Mouse (Mus musculus) C2C12 (cell line): ENCODE data around the gene Gpr137c. TPM values are rescaled to one million over a fixed set of nuclear protein-coding genes. Genes with fewer than 3 reads are reported as not detected.

Source experiments
- H3K27me3 ChIP-seq: one replicate; pipeline ENCODE4 v1.6.1; 2011; ENCODE audit not compliant: control insufficient read depth, insufficient read depth, insufficient read length
- H3K36me3 ChIP-seq: one replicate; pipeline ENCODE4 v1.6.1; 2011; ENCODE audit not compliant: control insufficient read depth, insufficient read depth
- H3K4me3 ChIP-seq: one replicate; pipeline ENCODE4 v1.5.1; 2011; ENCODE audit warnings: mild to moderate bottlenecking, control low read depth; ENCODE audit not compliant: poor library complexity, insufficient read depth, severe bottlenecking
- H3K79me2 ChIP-seq: one replicate; pipeline ENCODE4 v1.6.1; 2011; ENCODE audit not compliant: control insufficient read depth, insufficient read depth
- H3K79me3 ChIP-seq: one replicate; pipeline ENCODE4 v1.6.1; 2011; ENCODE audit warnings: low read depth, control low read depth
- H3ac ChIP-seq: one replicate; pipeline ENCODE3; 2011; ENCODE audit warnings: low read depth; ENCODE audit not compliant: control insufficient read depth, insufficient read length
- CEBPB ChIP-seq: IDR thresholded peaks from one replicate; pipeline ENCODE4 v1.6.1; 2011; ENCODE audit warnings: low read depth, mild to moderate bottlenecking, control low read depth, moderate library complexity
- CTCF ChIP-seq: IDR thresholded peaks from one replicate; pipeline ENCODE4 v1.5.1; 2011; ENCODE audit not compliant: control insufficient read depth, insufficient read depth, insufficient read length
- FOSL1 ChIP-seq: IDR thresholded peaks from one replicate; pipeline ENCODE4 v1.8.0; 2011; ENCODE audit warnings: mild to moderate bottlenecking, low read length; ENCODE audit not compliant: poor library complexity, insufficient read depth, severe bottlenecking
- MAX ChIP-seq: IDR thresholded peaks from one replicate; pipeline ENCODE4 v1.6.1; 2011; ENCODE audit warnings: mild to moderate bottlenecking, control low read depth
- MYOD1 ChIP-seq: IDR thresholded peaks from one replicate; pipeline ENCODE4 v1.6.1; 2011; ENCODE audit warnings: low read depth; ENCODE audit not compliant: control insufficient read depth, insufficient read length
- MYOG ChIP-seq: IDR thresholded peaks from one replicate; pipeline ENCODE4 v1.6.1; 2011; ENCODE audit not compliant: control insufficient read depth, insufficient read length; ENCODE audit errors: extremely low read depth
- USF1 ChIP-seq: IDR thresholded peaks from one replicate; pipeline ENCODE4 v1.6.1; 2011; ENCODE audit warnings: low read depth, mild to moderate bottlenecking, control low read depth, moderate library complexity
- long read RNA-seq, 2 experiments: library from polyadenylated mRNA; unstranded; transcript quantifications; one replicate each; pipeline ENCODE4 v2.0.0; 2019 to 2020
- polyA plus RNA-seq: library from polyadenylated mRNA; unstranded; fragments of >200 nt; fragmentation: generic; extraction: Trizol; gene quantifications from one replicate; pipeline ENCODE4 v1.2.1, GENCODE M21; 2012; ENCODE audit warnings: missing spikeins

Gpr137c gene
- 0.01 TPM for polyA plus RNA-seq
- long read RNA-seq, experiment 1 = 0 reads
- long read RNA-seq, experiment 2 = 0 reads

GRCm38 (mm10) chr14:45219281-45220089, at the start of gene Gpr137c:
Gpr137c (plus strand) TSS chr14:45219717.
- H3ac ChIP-seq = peak within 1 kb of the TSS; percentile 52
- H3K27me3 ChIP-seq = no peaks in the 10 kb centered on the region
- H3K79me3 ChIP-seq = no peaks in the 10 kb centered on the region
- no peaks in the 10 kb centered on the region for H3K79me2 ChIP-seq
- TF ChIP-seq MAX (peak; percentile 75), CTCF (no peak), CEBPB (no peak), MYOG (no peak), USF1 (peak; percentile 45)
- no peaks in the 10 kb centered on the region for H3K36me3 ChIP-seq
- peak within 1 kb of the TSS; percentile 18 for H3K4me3 ChIP-seq

- TF ChIP-seq FOSL1 (no peak), MYOD1 (no peak), MAX (no peak), CEBPB (no peak), USF1 (no peak), CTCF (no peak), MYOG (no peak)
- H3K4me3 ChIP-seq = no peak overlapping the region
- H3K36me3 ChIP-seq = no peaks in the 10 kb centered on the region
- H3K79me2 ChIP-seq = no peaks in the 10 kb centered on the region
- H3ac ChIP-seq = no peak overlapping the region
- H3K79me3 ChIP-seq = no peaks in the 10 kb centered on the region
- peaks cover 4% of the 10 kb centered on the region for H3K27me3 ChIP-seq
Measured at GRCm38 (mm10) chr14:45172260-45172659, 47.3 kb upstream of the Gpr137c start.

GRCm38 (mm10) chr14:45175012-45175740, 44.3 kb upstream of the Gpr137c start:
- Histone ChIP-seq H3K79me2 (no peaks in the 10 kb centered on the region), H3K79me3 (no peaks in the 10 kb centered on the region), H3K4me3 (no peak overlapping the region), H3K36me3 (no peaks in the 10 kb centered on the region), H3ac (no peak overlapping the region), H3K27me3 (peaks cover 4% of the 10 kb centered on the region)
- no peak for TF ChIP-seq MYOG
- no peak for TF ChIP-seq CEBPB
- TF ChIP-seq CTCF = no peak
- TF ChIP-seq MAX = no peak

DNA sequence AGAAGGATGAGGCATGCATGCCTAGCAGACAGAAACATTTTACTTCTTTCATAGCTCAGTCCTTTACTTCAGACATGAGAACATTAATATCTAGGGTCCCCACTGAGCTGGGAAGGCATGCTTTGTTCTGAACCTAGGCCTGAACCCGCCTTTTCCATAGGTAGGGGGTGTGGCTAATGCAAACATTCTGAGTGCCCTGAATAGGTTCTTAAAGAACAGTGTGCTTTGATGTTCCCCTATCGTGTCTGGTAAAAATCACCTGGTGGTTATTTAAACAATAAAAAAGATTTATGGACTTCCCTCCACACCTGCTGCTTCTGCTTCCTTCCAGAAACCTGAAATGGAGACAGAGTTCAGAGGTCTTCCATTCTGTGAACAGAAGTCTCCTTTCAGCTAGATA, 40.3 kb upstream of the Gpr137c start:
- Histone ChIP-seq H3K27me3 (peaks cover 4% of the 10 kb centered on the region), H3K79me2 (no peaks in the 10 kb centered on the region), H3K79me3 (no peaks in the 10 kb centered on the region), H3K4me3 (no peak overlapping the region), H3K36me3 (no peaks in the 10 kb centered on the region), H3ac (no peak overlapping the region)
- TF ChIP-seq FOSL1 (no peak), CTCF (no peak), MAX (no peak), USF1 (no peak), CEBPB (no peak), MYOD1 (no peak)

- TF ChIP-seq CEBPB = no peak
- TF ChIP-seq FOSL1 = no peak
- no peak for TF ChIP-seq CTCF
- TF ChIP-seq MAX = no peak
- no peak for TF ChIP-seq MYOD1
- no peak for TF ChIP-seq MYOG
- TF ChIP-seq USF1 = no peak
- Histone ChIP-seq H3K36me3 (no peaks in the 10 kb centered on the region), H3ac (no peak overlapping the region), H3K79me3 (no peaks in the 10 kb centered on the region), H3K27me3 (peaks cover 4% of the 10 kb centered on the region), H3K79me2 (no peaks in the 10 kb centered on the region), H3K4me3 (no peak overlapping the region)
Measured at GRCm38 (mm10) chr14:45179606-45180005, 39.9 kb upstream of the Gpr137c start.
